Mouse (Mus musculus) E14TG2a.4 (cell line): ENCODE measurements around the gene Poc5.

Source experiments
- CTCF ChIP-seq: conservative IDR thresholded peaks from 2 replicates; pipeline ENCODE4 v1.5.1; 2014; ENCODE audit warnings: low read length
- NANOG ChIP-seq: IDR thresholded peaks from 2 replicates; pipeline ENCODE4 v1.6.1; 2014; ENCODE audit warnings: borderline replicate concordance, low read length, mixed read lengths
- POU5F1 ChIP-seq: IDR thresholded peaks from 2 replicates; pipeline ENCODE4 v1.6.1; 2014; ENCODE audit warnings: low read length, borderline replicate concordance

GRCm38 (mm10) chr13:96351264-96351663 is 36.8 kb upstream of the Poc5 start:
- TF ChIP-seq CTCF: no peak
- no peak for TF ChIP-seq NANOG
- TF ChIP-seq POU5F1: no peak
